Mouse (Mus musculus) CH12.LX (cell line): ENCODE measurements around the gene Grk5.

Source experiments
- BHLHE40 ChIP-seq: IDR thresholded peaks from 2 replicates; pipeline ENCODE4 v1.6.1; 2011; ENCODE audit warnings: mild to moderate bottlenecking, low read depth, low read length, improper control_type of control experiment
- CTCF ChIP-seq, 2 experiments: IDR thresholded peaks in 1 of 2; conservative IDR thresholded peaks in 1 of 2; 2 replicates each; pipeline ENCODE4 v1.5.1; 2011 to 2012; ENCODE audit warnings: low read depth in 2 of 2, low read length in 2 of 2, improper control_type of control experiment in 1 of 2, inconsistent platforms in 1 of 2, mild to moderate bottlenecking in 1 of 2, moderate library complexity in 1 of 2
- ETS1 ChIP-seq: conservative IDR thresholded peaks from 2 replicates; pipeline ENCODE4 v1.6.1; 2012; ENCODE audit warnings: low read depth, mild to moderate bottlenecking, inconsistent platforms, low read length, improper control_type of control experiment, moderate library complexity
- HCFC1 ChIP-seq: IDR thresholded peaks from 2 replicates; pipeline ENCODE4 v1.6.1; 2012; ENCODE audit warnings: low read depth, mild to moderate bottlenecking, inconsistent platforms, low read length, improper control_type of control experiment
- JUND ChIP-seq: conservative IDR thresholded peaks from 2 replicates; pipeline ENCODE4 v1.6.1; 2011; ENCODE audit warnings: low read depth, low read length, improper control_type of control experiment
- POLR2A ChIP-seq: IDR thresholded peaks from 2 replicates; pipeline ENCODE4 v1.6.1; 2011; ENCODE audit warnings: low read depth, mild to moderate bottlenecking, improper control_type of control experiment, low read length
- TBP ChIP-seq: conservative IDR thresholded peaks from 2 replicates; pipeline ENCODE4 v1.6.1; 2011; ENCODE audit warnings: low read depth, low read length, improper control_type of control experiment
- USF1 ChIP-seq: IDR thresholded peaks from 2 replicates; pipeline ENCODE4 v1.6.1; 2014; ENCODE audit warnings: low read depth, mild to moderate bottlenecking, inconsistent platforms, low read length, improper control_type of control experiment
- ZKSCAN1 ChIP-seq: IDR thresholded peaks from 2 replicates; pipeline ENCODE4 v1.6.1; 2012; ENCODE audit warnings: low read depth, inconsistent platforms, low read length, improper control_type of control experiment, borderline replicate concordance
- ZMIZ1 ChIP-seq: IDR thresholded peaks from 2 replicates; pipeline ENCODE4 v1.6.1; 2012; ENCODE audit warnings: low read depth, mild to moderate bottlenecking, inconsistent platforms, low read length, improper control_type of control experiment
- ZNF384 ChIP-seq: IDR thresholded peaks from 2 replicates; pipeline ENCODE4 v1.6.1; 2012; ENCODE audit warnings: low read depth, low read length, improper control_type of control experiment, inconsistent platforms

- no peak for TF ChIP-seq CTCF (conservative IDR thresholded peaks at IDR 0.05 in 1 of 2, IDR thresholded peaks at IDR 0.05 in 1 of 2; ENCODE audit: low read depth in 2 of 2, low read length in 2 of 2)
- TF ChIP-seq USF1 = no peak
- no peak for TF ChIP-seq HCFC1
- TF ChIP-seq BHLHE40 = no peak
- no peak for TF ChIP-seq ZKSCAN1
- TF ChIP-seq POLR2A = no peak
- no peak for TF ChIP-seq TBP
- TF ChIP-seq JUND = no peak
- TF ChIP-seq ZMIZ1 = no peak
- no peak for TF ChIP-seq ETS1
- no peak for TF ChIP-seq ZNF384
Observed at GRCm38 (mm10) chr19:61009266-61009665, 119.7 kb downstream of the Grk5 start.
